Mouse (Mus musculus) mature B cell (primary cell): ENCODE data around the gene Socs2.

Source experiments
- in situ Hi-C: fragments of 300-500 bp; cut with MboI; formaldehyde crosslinking; loops from 2 replicates; pipeline ENCODE4 v1.14.3; 2019

Socs2 gene

DNA sequence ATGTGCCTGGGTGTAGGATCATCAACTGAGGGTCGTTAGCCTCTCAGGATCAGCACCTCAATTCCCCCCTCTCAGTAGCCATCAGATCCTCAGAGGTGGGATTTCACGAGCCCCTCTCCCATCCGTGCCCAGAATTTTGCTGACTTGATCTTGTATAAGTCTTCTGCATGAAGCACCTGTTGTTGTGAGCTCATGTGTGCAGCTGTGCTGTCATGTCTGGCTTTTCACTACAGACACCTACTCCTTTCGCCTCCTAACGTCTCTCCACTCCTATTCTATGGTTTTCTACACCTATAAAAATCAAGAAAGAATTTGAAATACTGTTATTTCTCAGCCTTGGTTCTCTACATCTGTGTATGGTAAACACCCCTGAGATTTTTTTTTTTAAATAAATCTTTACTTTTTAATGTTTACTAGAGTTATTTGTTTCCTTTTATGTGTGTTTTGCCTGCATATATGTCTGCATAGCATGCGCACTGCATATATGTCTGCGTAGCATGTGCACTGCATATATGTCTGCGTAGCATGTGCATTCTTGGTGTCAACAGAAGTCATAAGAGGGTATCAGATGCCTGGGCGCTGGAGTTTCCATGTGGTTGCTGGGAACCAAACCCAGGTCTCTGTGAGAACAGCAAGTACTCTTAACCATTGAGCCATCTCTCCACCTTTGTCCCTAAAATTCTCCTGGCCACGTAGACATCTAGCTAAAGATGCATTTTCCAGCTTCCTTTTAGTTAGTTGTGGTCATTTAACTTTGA, 74.0 kb downstream of the Socs2 start:
- in situ Hi-C loops = no loop called here

DNA sequence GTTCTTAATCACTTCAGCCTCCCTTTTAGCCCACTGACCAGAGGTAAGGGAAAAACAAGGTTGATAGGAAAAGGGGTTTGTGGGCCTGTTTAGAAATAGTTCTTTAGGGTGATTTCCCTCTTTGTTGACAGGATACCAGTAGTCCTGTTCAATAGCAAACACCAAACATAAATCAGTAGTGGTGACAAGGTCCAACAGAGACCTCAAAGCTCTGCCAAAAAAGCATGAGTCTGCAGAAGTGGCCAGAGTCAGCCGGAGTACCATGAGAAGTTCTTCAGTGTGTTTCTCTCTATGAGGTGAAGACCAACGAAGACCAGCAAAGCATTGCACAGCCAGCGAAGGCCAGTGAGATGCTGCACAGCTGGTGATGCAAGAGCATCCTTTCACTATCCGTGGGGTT, 76.3 kb downstream of the Socs2 start:
- in situ Hi-C loops = no loop called here

DNA sequence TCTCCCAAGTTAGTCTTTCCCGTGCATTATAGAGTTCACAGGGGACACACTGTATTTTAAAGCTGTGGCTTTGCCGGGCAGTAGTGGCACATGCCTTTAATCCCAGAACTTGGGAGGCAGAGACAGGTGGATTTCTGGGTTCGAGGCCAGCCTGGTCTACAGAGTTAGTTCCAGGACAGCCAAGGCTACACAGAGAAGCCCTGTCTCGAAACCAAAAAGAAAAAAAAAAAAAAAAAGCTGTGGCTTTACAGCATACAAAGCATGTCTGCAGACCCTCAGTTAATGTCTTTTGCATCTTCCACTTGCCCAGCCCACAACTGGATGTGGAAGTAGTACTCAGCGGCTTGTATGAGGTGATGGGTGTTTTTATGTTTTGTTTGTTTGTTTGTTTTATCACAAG, 79.4 kb downstream of the Socs2 start:
- in situ Hi-C loops = no loop called here

DNA sequence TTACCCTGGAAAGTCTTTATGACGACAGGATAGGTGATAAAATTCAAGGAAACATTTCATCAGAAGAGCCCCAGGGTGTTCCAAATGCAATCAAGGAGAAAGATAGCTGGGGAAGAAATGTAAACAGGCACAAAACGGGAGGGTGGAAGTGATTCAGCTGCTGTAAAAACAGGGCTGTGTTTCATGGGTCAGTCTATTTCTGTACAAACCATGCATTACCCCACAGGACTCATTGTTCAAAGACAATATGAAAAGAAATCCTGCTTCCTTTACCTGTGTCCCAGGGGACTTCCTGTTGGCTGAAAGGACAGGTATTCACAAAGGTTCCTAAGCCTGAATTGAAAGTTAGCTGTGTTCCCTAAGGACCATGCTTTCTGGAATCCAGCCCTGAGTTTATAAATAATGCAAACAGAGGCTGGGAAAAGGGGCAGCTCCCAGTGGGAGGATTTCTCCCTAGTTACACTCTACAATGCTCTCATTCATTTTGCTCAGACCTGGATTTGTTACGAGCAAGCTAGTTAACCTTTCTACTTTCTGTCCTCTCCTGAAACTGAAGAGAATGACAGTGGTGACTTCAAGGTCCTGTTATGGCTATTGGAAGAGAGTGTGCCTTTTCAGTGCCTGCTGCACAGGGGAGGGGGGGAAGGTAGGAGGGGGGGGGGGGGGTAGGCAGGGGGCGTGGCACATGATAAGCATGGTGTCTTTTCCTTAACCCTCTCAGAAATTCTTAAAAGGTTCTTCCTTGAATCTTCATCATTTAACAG, 80.0 kb downstream of the Socs2 start:
- in situ Hi-C loops = no loop called here
